10 mouse cellular contexts compared by ENCODE assay signal in the genomic region with DNA sequence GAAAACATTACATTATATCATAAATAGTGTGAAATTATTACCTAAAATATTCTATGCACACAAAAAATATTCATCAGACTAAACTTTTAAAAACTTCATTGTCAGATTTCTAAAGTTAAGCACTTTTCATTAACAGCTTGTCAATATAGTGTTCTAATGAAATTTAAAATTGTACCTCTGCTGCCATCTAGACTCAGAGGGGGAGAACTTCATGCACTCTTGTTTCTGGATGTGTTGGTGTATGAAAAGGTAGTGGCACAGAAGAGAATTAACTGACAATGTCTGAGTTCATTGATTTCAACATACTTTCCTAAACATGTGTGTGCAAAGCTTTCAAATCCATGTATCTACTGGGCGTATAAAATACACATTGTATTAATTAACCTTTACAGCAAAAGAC.
DNase-seq lines count a peak whose midpoint lies in the region; ATAC-seq and TF ChIP-seq lines count a peak whose summit lies in the region.
"Had no signal": no experiment of that assay in that cellular context is flagged by ENCODE, and none has a peak within 500 bp of the region (broad histone marks: within the 10 kb centered on the region; RNA-seq: fewer than 3 reads in every experiment).

No protein-coding gene starts in this region.

- H3K36me3 ChIP-seq in CH12.LX (replicated peaks in 1 of 2; ENCODE audit: control insufficient read depth in 1 of 2, insufficient read depth in 1 of 2, low read length in 1 of 2) = no peaks in the 10 kb centered on the region
- H3K36me3 ChIP-seq: intestine, embryonic 15.5 days had no signal

- no peaks in the 10 kb centered on the region for H3K79me2 ChIP-seq in CH12.LX (replicated peaks; ENCODE audit: control insufficient read depth, extremely low read depth, insufficient read depth, poor library complexity, severe bottlenecking)

- 0 out of 4 replicates have a peak, but pooled peaks of 1 of the 2 experiments have one; percentile 12 for TF ChIP-seq CTCF in CH12.LX (conservative IDR thresholded peaks at IDR 0.05 in 1 of 2, IDR thresholded peaks at IDR 0.05 in 1 of 2; ENCODE audit: low read depth in 2 of 2, low read length in 2 of 2)

- H3K4me1 ChIP-seq in CH12.LX (ENCODE audit: control insufficient read depth in 1 of 2, insufficient read depth in 2 of 2) = no peaks in the 10 kb centered on the region
- H3K4me1 ChIP-seq: intestine, embryonic 15.5 days had no signal

- dilution Hi-C loops in CH12.LX (cut with MboI; ENCODE audit: extremely low pct_ligation_motif_present, extremely low pct_unique_long_range_greater_than_20kb, low sequenced_read_pairs) = no loop called here

- ATAC-seq in granulocyte monocyte progenitor cell, adult 5-6 weeks (replicated peaks; ENCODE audit: poor library complexity, severe bottlenecking) = peak; percentile 58
- ATAC-seq in monocyte, adult 5-6 weeks (replicated peaks; ENCODE audit: insufficient number of reproducible peaks, low FRiP score, low TSS enrichment, poor library complexity, severe bottlenecking) = no peak
- ATAC-seq: intestine, embryonic 15.5 days had no signal

- no peak overlapping the region for H3K4me2 ChIP-seq in CH12.LX (ENCODE audit: insufficient read depth, low read depth, poor library complexity, severe bottlenecking)
- H3K4me2 ChIP-seq: intestine, embryonic 15.5 days had no signal

- H3K9ac ChIP-seq in CH12.LX (ENCODE audit: insufficient read depth, low read depth) = no peak overlapping the region
- H3K9ac ChIP-seq: intestine, embryonic 15.5 days; liver, embryonic 14.5 days had no signal

- DNase-seq in layer of hippocampus, adult 11-12 months (ENCODE audit: low spot score) = peak; percentile 25
- no peak for DNase-seq in layer of hippocampus, postnatal 25 days (ENCODE audit: extremely low spot score in 1 of 2, low spot score in 1 of 2)
- no peak for DNase-seq in CH12.LX (ENCODE audit: extremely low read depth)
- peak; percentile 18 for DNase-seq in Muller cell, postnatal 12 days (ENCODE audit: inconsistent ontology term)
- no peak for DNase-seq in testis, postnatal 10 days (ENCODE audit: low spot score)
- no peak for DNase-seq in right cerebral cortex, postnatal 4 days

- in situ Hi-C loops in CH12.LX (cut with MboI; ENCODE audit: low pct_ligation_motif_present, low pct_unique_long_range_greater_than_20kb, low sequenced_read_pairs) = no loop called here

- TF ChIP-seq EP300 in CH12.LX (IDR thresholded peaks at IDR 0.05; ENCODE audit: low read length) = no peak

- no peaks in the 10 kb centered on the region for H3K27me3 ChIP-seq in CH12.LX (replicated peaks)
- H3K27me3 ChIP-seq: intestine, embryonic 15.5 days had no signal

- H3K4me3 ChIP-seq in CH12.LX (replicated peaks in 1 of 3; ENCODE audit: low read depth in 2 of 3, low read length in 2 of 3, poor library complexity in 1 of 3) = no peak overlapping the region
- H3K4me3 ChIP-seq: intestine, embryonic 15.5 days had no signal

- no peak overlapping the region for H3K27ac ChIP-seq in CH12.LX (ENCODE audit: insufficient read depth, low read depth)
- H3K27ac ChIP-seq: intestine, embryonic 15.5 days; liver, embryonic 14.5 days had no signal

- H3K9me3 ChIP-seq in CH12.LX (replicated peaks; ENCODE audit: low read length) = peaks cover 26% of the 10 kb centered on the region
- H3K9me3 ChIP-seq: intestine, embryonic 15.5 days had no signal

- no peak for TF ChIP-seq POLR2A in CH12.LX (IDR thresholded peaks at IDR 0.05; ENCODE audit: low read depth, low read length)

- TF ChIP-seq RAD21 in CH12.LX (IDR thresholded peaks at IDR 0.05; ENCODE audit: low read depth, low read length) = peak; percentile 30

TF ChIP-seq in CH12.LX, 34 proteins besides CTCF, POLR2A, EP300 and RAD21:
- TF ChIP-seq MXI1 (IDR thresholded peaks at IDR 0.05; ENCODE audit: low read depth, low read length) = no peak
- no peak for TF ChIP-seq HCFC1 (IDR thresholded peaks at IDR 0.05; ENCODE audit: low read depth, low read length)
- TF ChIP-seq IRF4 (IDR thresholded peaks at IDR 0.05; ENCODE audit: low read depth, low read length) = no peak
- TF ChIP-seq TCF12 (IDR thresholded peaks at IDR 0.05; ENCODE audit: low read depth, low read length) = no peak
- no peak for TF ChIP-seq USF1 (IDR thresholded peaks at IDR 0.05; ENCODE audit: low read depth, low read length)
- TF ChIP-seq SMC3 (IDR thresholded peaks at IDR 0.05; ENCODE audit: low read depth, low read length) = no peak
- TF ChIP-seq CHD2 (IDR thresholded peaks at IDR 0.05; ENCODE audit: low read length) = no peak
- TF ChIP-seq ZMIZ1 (IDR thresholded peaks at IDR 0.05; ENCODE audit: low read depth, low read length) = no peak
- TF ChIP-seq BHLHE40 (IDR thresholded peaks at IDR 0.05; ENCODE audit: low read depth, low read length) = no peak
- TF ChIP-seq NRF1 (IDR thresholded peaks at IDR 0.05; ENCODE audit: low read depth, low read length) = no peak

Comparison
In these comparisons a context has a peak if more than half of its experiments do, and no peak if none do; other contexts are left out.
1. DNase-seq: peak in layer of hippocampus, adult 11-12 months (single experiment) and Muller cell, postnatal 12 days (single experiment); none in layer of hippocampus, postnatal 25 days (0 of 2), CH12.LX (single experiment), testis, postnatal 10 days (single experiment) and right cerebral cortex, postnatal 4 days (single experiment).